Mouse (Mus musculus) thymus, postnatal 0 days (tissue): ENCODE results near the gene Sf3a2. TPM values are rescaled to one million over a fixed set of nuclear protein-coding genes. Genes with fewer than 3 reads are reported as not detected.

Experiments used
- DNase-seq: peaks from one replicate; pipeline ENCODE4 v3.0.0-alpha.2; 2015; ENCODE audit warnings: low spot score
- polyA plus RNA-seq: library from polyadenylated mRNA; unstranded; fragments of >200 nt; fragmentation: Nextera tagmentation; extraction: Ambion mirVana; gene quantifications from 2 replicates; pipeline ENCODE4 v1.2.1, GENCODE M21; 2015

Sf3a2 gene
- polyA plus RNA-seq, 1 experiment from 2014 or later: 62.7 TPM

- no peak for DNase-seq
These were observed 23.0 kb upstream of the Sf3a2 start for GRCm38 (mm10) chr10:80774981-80775380.

- DNase-seq: no peak
These were observed 22.3 kb upstream of the Sf3a2 start for GRCm38 (mm10) chr10:80775731-80776130.

- DNase-seq: no peak
These were observed 21.6 kb upstream of the Sf3a2 start for GRCm38 (mm10) chr10:80776358-80776869.

DNA sequence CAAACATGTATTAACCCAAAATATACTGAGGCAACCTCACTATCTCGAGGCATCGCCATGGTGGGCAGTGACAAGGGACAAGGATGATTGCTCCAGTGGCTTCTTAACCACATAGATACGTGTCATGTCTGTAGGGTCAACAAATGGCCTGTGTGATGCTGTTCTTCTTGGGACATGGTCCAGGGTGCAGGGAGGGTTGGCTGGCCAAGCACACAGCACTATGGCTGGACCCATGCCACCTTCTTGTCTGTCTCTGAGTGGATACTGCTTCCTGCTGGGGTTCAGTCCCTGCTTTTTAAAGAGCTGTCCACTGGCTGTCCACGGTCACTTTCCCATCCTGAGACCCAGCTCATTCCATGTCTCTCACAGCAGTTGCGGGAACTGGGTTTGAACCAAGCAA lies 20.9 kb upstream of the Sf3a2 start:
- no peak for DNase-seq

GRCm38 (mm10) chr10:80779565-80779964 lies 18.4 kb upstream of the Sf3a2 start:
- DNase-seq: no peak

DNA sequence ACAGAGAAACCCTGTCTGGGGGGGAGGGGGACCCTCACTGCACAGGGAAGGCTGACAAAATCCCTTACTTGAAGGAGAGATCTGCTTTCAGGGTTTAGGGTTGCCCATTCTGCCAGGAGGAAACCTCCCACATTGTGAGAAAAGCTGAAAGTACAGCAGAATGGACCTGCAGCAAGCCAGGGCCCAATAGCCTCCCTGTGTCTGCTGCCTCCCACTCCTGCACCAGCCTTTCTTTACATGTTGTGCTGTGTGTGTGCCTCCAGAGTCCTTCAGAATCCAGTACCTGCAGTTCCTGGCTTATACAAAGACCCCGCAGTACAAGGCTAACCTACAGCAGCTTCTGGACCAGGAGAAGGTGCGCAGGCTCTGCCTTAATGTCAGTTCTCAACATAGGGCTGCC lies 13.7 kb upstream of the Sf3a2 start:
- DNase-seq: no peak

- no peak for DNase-seq
These were observed 13.1 kb upstream of the Sf3a2 start for GRCm38 (mm10) chr10:80784871-80785270.

GRCm38 (mm10) chr10:80785963-80786362 lies 12.0 kb upstream of the Sf3a2 start:
- no peak for DNase-seq

DNA sequence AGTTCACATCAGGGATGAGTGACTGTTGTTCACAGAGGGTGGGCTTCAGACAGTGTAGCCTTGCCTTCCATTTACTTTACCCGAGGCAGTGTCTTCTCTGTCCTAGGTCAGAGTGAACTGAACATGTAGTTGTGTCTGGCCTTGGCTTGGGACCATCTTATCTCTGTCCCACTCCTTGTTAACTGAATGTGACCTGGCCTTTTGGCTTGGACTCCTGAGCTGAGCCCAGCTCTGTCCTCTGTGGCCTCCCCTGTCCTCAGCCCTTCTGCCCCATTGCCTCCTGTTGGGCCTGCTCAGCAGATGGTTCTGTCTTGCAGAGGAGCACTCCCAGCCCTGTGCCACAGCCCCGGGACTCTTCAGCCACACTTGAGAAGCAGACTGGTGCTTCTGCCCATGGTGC lies 10.5 kb upstream of the Sf3a2 start:
- DNase-seq: no peak

- no peak for DNase-seq
These were observed 7.1 kb upstream of the Sf3a2 start for GRCm38 (mm10) chr10:80790761-80791404.

GRCm38 (mm10) chr10:80791476-80792174 lies 6.4 kb upstream of the Sf3a2 start:
- DNase-seq: no peak

GRCm38 (mm10) chr10:80792175-80793032 lies 5.6 kb upstream of the Sf3a2 start:
- DNase-seq: peak; percentile 68

- DNase-seq: no peak
These were observed 4.8 kb upstream of the Sf3a2 start for GRCm38 (mm10) chr10:80793033-80793784.

DNA sequence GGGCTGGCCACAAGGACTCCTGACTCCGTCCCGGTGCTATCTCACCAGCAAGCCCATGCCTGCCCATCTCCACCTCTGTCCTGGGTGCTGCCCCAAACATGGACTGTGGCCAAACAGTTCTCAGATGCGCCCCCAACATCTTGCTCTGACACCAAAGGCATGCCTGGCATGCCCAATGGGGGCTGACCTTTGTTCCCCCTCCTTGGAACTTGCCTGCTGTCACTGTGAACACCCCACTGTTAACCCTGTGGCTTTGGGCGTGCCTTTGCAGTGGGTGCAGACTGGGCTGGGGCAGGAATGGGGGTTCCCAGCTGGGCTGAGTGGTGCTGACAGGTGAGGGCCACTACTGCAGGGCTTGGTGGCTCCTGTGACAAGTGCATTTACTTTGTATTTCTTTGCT lies 4.2 kb upstream of the Sf3a2 start:
- no peak for DNase-seq

DNA sequence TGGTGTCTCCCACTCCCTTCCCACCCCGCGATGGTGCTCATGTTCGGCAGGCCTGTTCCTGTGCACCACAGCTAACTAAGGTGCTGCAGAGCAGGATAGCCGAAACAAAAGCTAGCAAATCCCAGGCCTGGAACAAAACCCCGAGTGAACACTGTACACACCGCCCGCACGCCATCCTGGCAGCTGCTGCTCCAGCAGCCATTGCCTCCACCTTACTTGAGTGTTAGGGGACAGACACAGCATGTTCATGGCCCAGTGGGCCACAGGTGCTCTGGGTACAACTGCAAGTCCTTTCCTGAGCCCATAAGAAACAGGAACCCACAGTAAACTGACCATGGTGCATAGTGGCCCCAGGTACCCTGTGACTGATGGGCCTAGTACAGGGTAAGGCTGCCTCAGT lies 3.2 kb upstream of the Sf3a2 start:
- no peak for DNase-seq

- no peak for DNase-seq
These were observed 1.6 kb upstream of the Sf3a2 start for GRCm38 (mm10) chr10:80796307-80796848.

- no peak for DNase-seq
These were observed 530 bp upstream of the Sf3a2 start for GRCm38 (mm10) chr10:80797186-80798149.

GRCm38 (mm10) chr10:80799070-80799566 lies 1.1 kb downstream of the Sf3a2 start:
- DNase-seq: no peak

DNA sequence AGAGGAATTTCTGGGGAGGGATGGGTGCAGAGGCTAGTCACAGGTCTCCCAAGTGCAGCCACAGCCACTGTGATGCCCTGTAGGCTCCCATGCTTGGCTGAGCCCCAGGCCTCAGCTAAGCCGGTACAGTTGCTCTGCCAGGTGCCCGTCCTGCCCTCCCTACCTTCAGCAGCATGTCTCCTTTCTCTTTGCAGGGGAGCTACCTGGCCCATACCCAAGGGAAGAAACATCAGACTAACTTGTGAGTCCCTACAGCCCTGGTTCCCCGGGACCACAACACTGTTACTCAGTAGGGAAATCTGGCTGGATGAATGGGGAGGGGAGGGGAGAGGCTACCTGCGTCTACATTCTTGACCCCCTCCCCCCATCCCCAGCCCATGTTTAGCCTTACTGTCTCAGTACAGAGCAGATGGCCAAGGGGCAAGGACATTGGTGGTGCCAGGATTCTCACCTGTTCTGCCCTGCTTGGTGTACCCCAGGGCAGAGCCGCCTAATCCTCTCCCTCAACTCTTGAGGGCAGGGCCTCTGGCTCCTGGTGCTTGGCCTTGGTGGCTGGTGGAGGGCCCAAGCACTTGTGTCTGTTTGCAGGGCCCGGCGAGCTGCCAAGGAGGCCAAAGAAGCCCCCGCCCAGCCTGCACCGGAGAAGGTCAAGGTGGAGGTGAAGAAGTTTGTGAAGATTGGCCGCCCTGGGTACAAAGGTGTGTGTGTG lies 4.4 kb downstream of the Sf3a2 start:
- no peak for DNase-seq
